Mouse (Mus musculus) neural tube, embryonic 14.5 days (tissue): ENCODE measurements at regions not wholly inside any gene's neighbourhood (a gene's known extent, or its start where the extent isn't known, plus 50 kb on each side); places are given as distances from the start of the nearest gene placed in this dataset.
"Not testable (repeated sequence)": the region's sequence is repeated elsewhere in the genome, so short reads cannot be mapped to it uniquely, and the experiment has no call there.

Source experiments
- ATAC-seq: fragments of 200-750 bp; cut with Nextera tagmentation; 2 replicates; pipeline ENCODE4 v1.8.0; 2017; ENCODE audit warnings: low read depth, mild to moderate bottlenecking, moderate TSS enrichment, moderate library complexity
- H3K27ac ChIP-seq: fragments of 300-500 bp; sonication (generic); 2 replicates; pipeline ENCODE4 v1.5.1; 2014; ENCODE audit warnings: low read depth, mild to moderate bottlenecking, control low read depth, low read length, moderate library complexity, mixed read lengths
- H3K27me3 ChIP-seq: fragments of 300-500 bp; sonication (generic); 2 replicates; pipeline ENCODE4 v1.6.1; 2014; ENCODE audit warnings: low read length; ENCODE audit not compliant: control insufficient read depth, insufficient read depth
- H3K36me3 ChIP-seq: fragments of 300-500 bp; sonication (generic); 2 replicates; pipeline ENCODE4 v1.6.1; 2014; ENCODE audit warnings: low read length, mixed read lengths; ENCODE audit not compliant: control insufficient read depth, insufficient read depth
- H3K4me1 ChIP-seq: fragments of 300-500 bp; sonication (generic); 2 replicates; pipeline ENCODE4 v1.6.1; 2014; ENCODE audit warnings: low read length; ENCODE audit not compliant: control insufficient read depth, insufficient read depth
- H3K4me2 ChIP-seq: fragments of 300-500 bp; sonication (generic); 2 replicates; pipeline ENCODE4 v1.6.1; 2014; ENCODE audit warnings: mild to moderate bottlenecking, low read depth, low read length, control low read depth
- H3K4me3 ChIP-seq: fragments of 300-500 bp; sonication (generic); 2 replicates; pipeline ENCODE4 v1.5.1; 2014; ENCODE audit warnings: low read depth, low read length, control low read depth, mixed read lengths
- H3K9ac ChIP-seq: fragments of 300-500 bp; sonication (generic); replicated peaks from 2 replicates; pipeline ENCODE4 v1.6.1; 2014; ENCODE audit warnings: low read depth, mild to moderate bottlenecking, control low read depth, low read length, mixed read lengths
- H3K9me3 ChIP-seq: fragments of 300-500 bp; sonication (generic); 2 replicates; pipeline ENCODE4 v1.6.1; 2016; ENCODE audit warnings: low read length; ENCODE audit not compliant: control insufficient read depth
- WGBS: fragments of 180-500 bp; shearing (Covaris S2); extraction: QIAGEN DNeasy Blood & Tissue Kit; methylation state at CpG from one replicate; pipeline ENCODE4 v1.1.7; 2014; 5-methylcytosine and 5-hydroxymethylcytosine counted together

- Histone ChIP-seq H3K4me1 (no peaks in the 10 kb centered on the region), H3K27me3 (no peaks in the 10 kb centered on the region), H3K27ac (no peak overlapping the region), H3K36me3 (no peaks in the 10 kb centered on the region), H3K4me3 (no peak overlapping the region), H3K9me3 (no peaks in the 10 kb centered on the region), H3K4me2 (no peak overlapping the region), H3K9ac (no peak overlapping the region)
- WGBS: 90% methylated on average over 5 of the region's 5 CpGs
- no peak for ATAC-seq
Observed at GRCm38 (mm10) chr7:129764456-129764970, 172.8 kb downstream of the Wdr11 start.

GRCm38 (mm10) chr7:129765681-129766080 is 174.0 kb downstream of the Wdr11 start:
- no peaks in the 10 kb centered on the region for H3K4me1 ChIP-seq
- WGBS: 86% methylated on average over 7 of the region's 7 CpGs
- H3K9ac ChIP-seq: no peak overlapping the region
- no peaks in the 10 kb centered on the region for H3K36me3 ChIP-seq
- no peak overlapping the region for H3K27ac ChIP-seq
- no peaks in the 10 kb centered on the region for H3K27me3 ChIP-seq
- no peaks in the 10 kb centered on the region for H3K9me3 ChIP-seq
- no peak overlapping the region for H3K4me2 ChIP-seq
- ATAC-seq: no peak
- H3K4me3 ChIP-seq: no peak overlapping the region

- no peak for ATAC-seq
- H3K9ac ChIP-seq: no peak overlapping the region
- no peaks in the 10 kb centered on the region for H3K27me3 ChIP-seq
- no peak overlapping the region for H3K4me2 ChIP-seq
- 77% methylated on average over 6 of the region's 6 CpGs for WGBS
- no peak overlapping the region for H3K27ac ChIP-seq
- H3K4me3 ChIP-seq: no peak overlapping the region
- H3K4me1 ChIP-seq: no peaks in the 10 kb centered on the region
- no peaks in the 10 kb centered on the region for H3K36me3 ChIP-seq
- no peaks in the 10 kb centered on the region for H3K9me3 ChIP-seq
Observed at GRCm38 (mm10) chr7:129766087-129766834, 174.6 kb downstream of the Wdr11 start.

- H3K9ac ChIP-seq, H3K4me3 ChIP-seq, ATAC-seq, H3K4me2 ChIP-seq, H3K27me3 ChIP-seq, H3K4me1 ChIP-seq, H3K36me3 ChIP-seq, H3K9me3 ChIP-seq, H3K27ac ChIP-seq: not testable (repeated sequence)
- 88% methylated on average over 1 of the region's 1 CpGs for WGBS
Observed at GRCm38 (mm10) chr7:129769673-129770072, 178.0 kb downstream of the Wdr11 start.

- H3K27ac ChIP-seq: no peak overlapping the region
- no peaks in the 10 kb centered on the region for H3K27me3 ChIP-seq
- H3K36me3 ChIP-seq: no peaks in the 10 kb centered on the region
- H3K4me3 ChIP-seq: no peak overlapping the region
- H3K4me1 ChIP-seq: peaks cover 5% of the 10 kb centered on the region; the same call in 1 of the 2 replicates
- H3K9me3 ChIP-seq: no peaks in the 10 kb centered on the region
- WGBS: 85% methylated on average over 2 of the region's 2 CpGs
- no peak overlapping the region for H3K4me2 ChIP-seq
- H3K9ac ChIP-seq: no peak overlapping the region
- no peak for ATAC-seq
Observed at GRCm38 (mm10) chr7:129771876-129772275, 180.2 kb downstream of the Wdr11 start.

GRCm38 (mm10) chr7:129772540-129773331 is 181.1 kb downstream of the Wdr11 start:
- Histone ChIP-seq H3K9me3 (no peaks in the 10 kb centered on the region), H3K4me3 (no peak overlapping the region), H3K9ac (no peak overlapping the region), H3K27me3 (no peaks in the 10 kb centered on the region), H3K27ac (no peak overlapping the region), H3K36me3 (no peaks in the 10 kb centered on the region), H3K4me2 (no peak overlapping the region), H3K4me1 (peaks cover 5% of the 10 kb centered on the region; the same call in 1 of the 2 replicates)
- WGBS: 57% methylated on average over 11 of the region's 11 CpGs
- no peak for ATAC-seq

GRCm38 (mm10) chr7:129774261-129774861 is 182.7 kb downstream of the Wdr11 start:
- H3K4me3 ChIP-seq: no peak overlapping the region
- no peaks in the 10 kb centered on the region for H3K36me3 ChIP-seq
- H3K4me1 ChIP-seq: peaks cover 9% of the 10 kb centered on the region; the same call in 1 of the 2 replicates
- H3K27ac ChIP-seq: no peak overlapping the region
- 5% methylated on average over 17 of the region's 17 CpGs for WGBS
- H3K27me3 ChIP-seq: no peaks in the 10 kb centered on the region
- no peak overlapping the region for H3K4me2 ChIP-seq
- no peaks in the 10 kb centered on the region for H3K9me3 ChIP-seq
- ATAC-seq: no peak
- no peak overlapping the region for H3K9ac ChIP-seq

- Histone ChIP-seq H3K9me3 (no peaks in the 10 kb centered on the region), H3K27ac (no peak overlapping the region), H3K36me3 (no peaks in the 10 kb centered on the region), H3K9ac (no peak overlapping the region), H3K4me1 (peaks cover 9% of the 10 kb centered on the region; the same call in 1 of the 2 replicates), H3K4me3 (no peak overlapping the region), H3K27me3 (no peaks in the 10 kb centered on the region), H3K4me2 (no peak overlapping the region)
- no peak for ATAC-seq
- WGBS: 40% methylated on average over 11 of the region's 11 CpGs
Observed at GRCm38 (mm10) chr7:129775189-129775588, 183.5 kb downstream of the Wdr11 start.
